Mouse (Mus musculus): ENCODE measurements around the gene Atxn7l3. TPM values are rescaled to one million over a fixed set of nuclear protein-coding genes. Genes with fewer than 3 reads are reported as not detected.

Atxn7l3 gene
- total RNA-seq (2021) (10 to 100 TPM; 19.0 to 21.7 TPM), polyA plus RNA-seq (2012; rRNA removed) (17.4 and 21.2 TPM in 2 replicates)
- long read RNA-seq, transcript Atxn7l3-201 (13 exons, 3,688 nt) = major isoform, 5 of 7 reads
- long read RNA-seq, partial matches to known transcripts = 0 of 7 reads
- long read RNA-seq, other reads (novel, unspliced or antisense) = 2 of 7 reads

GRCm38 (mm10) chr11:102296491-102297472, at the start of gene Atxn7l3:
Gene Atxn7l3, minus strand, starts transcription at chr11:102296631.
- intact Hi-C loops (cut with DNase I) = loop anchor here (1.0 to 2.0 kb wide), 2 partner anchors 20 to 113 kb away; no protein-coding TSS in a partner anchor
- H3K36me3 ChIP-seq (ENCODE audit: control insufficient read depth, insufficient read depth, low read length) = no peaks in the 10 kb centered on the region
- H3K4me3 ChIP-seq = peak within 1 kb of the TSS; percentile 88
- peak within 1 kb of the TSS; percentile 93 for H3K9ac ChIP-seq (ENCODE audit: low read depth, low read length)
- peak within 1 kb of the TSS; percentile 95 for H3K27ac ChIP-seq
- no peaks in the 10 kb centered on the region for H3K27me3 ChIP-seq (ENCODE audit: control insufficient read depth, insufficient read depth, low read length)
- H3K79me2 ChIP-seq (replicated peaks; ENCODE audit: control insufficient read depth, insufficient read depth, low read length) = no peaks in the 10 kb centered on the region
- H3K4me1 ChIP-seq (ENCODE audit: control insufficient read depth, insufficient read depth, low read length) = peaks cover 2% of the 10 kb centered on the region
- TF ChIP-seq CTCF (IDR thresholded peaks at IDR 0.05) (no peak), POLR2A (IDR thresholded peaks at IDR 0.05; ENCODE audit: insufficient read depth, low read depth, low read length) (peak; percentile 91)
- DNase-seq = peak; percentile 98 to 100
- under 1% methylated on average over 78 of the region's 125 CpGs for WGBS

- Histone ChIP-seq H3K9ac (ENCODE audit: low read depth, low read length) (no peak overlapping the region), H3K79me2 (replicated peaks; ENCODE audit: control insufficient read depth, insufficient read depth, low read length) (no peaks in the 10 kb centered on the region), H3K4me3 (no peak overlapping the region), H3K27ac (no peak overlapping the region), H3K36me3 (ENCODE audit: control insufficient read depth, insufficient read depth, low read length) (no peaks in the 10 kb centered on the region), H3K27me3 (ENCODE audit: control insufficient read depth, insufficient read depth, low read length) (no peaks in the 10 kb centered on the region), H3K4me1 (ENCODE audit: control insufficient read depth, insufficient read depth, low read length) (no peaks in the 10 kb centered on the region; the same call in 1 of the 2 replicates)
- intact Hi-C loops (cut with DNase I) = no loop called here
- WGBS = 88% methylated on average over 3 of the region's 3 CpGs
- no peak for DNase-seq
- TF ChIP-seq EP300 (IDR thresholded peaks at IDR 0.05; ENCODE audit: insufficient read depth, low read depth, low read length) (no peak), POLR2A (IDR thresholded peaks at IDR 0.05; ENCODE audit: insufficient read depth, low read depth, low read length) (no peak)
Measured at GRCm38 (mm10) chr11:102344458-102344857, 48.0 kb upstream of the Atxn7l3 start.

GRCm38 (mm10) chr11:102342742-102343141, 46.3 kb upstream of the Atxn7l3 start:
- H3K4me3 ChIP-seq = no peak overlapping the region
- TF ChIP-seq POLR2A (IDR thresholded peaks at IDR 0.05; ENCODE audit: insufficient read depth, low read depth, low read length) (no peak), CTCF (IDR thresholded peaks at IDR 0.05) (no peak), EP300 (IDR thresholded peaks at IDR 0.05; ENCODE audit: insufficient read depth, low read depth, low read length) (no peak)
- H3K79me2 ChIP-seq (replicated peaks; ENCODE audit: control insufficient read depth, insufficient read depth, low read length) = no peaks in the 10 kb centered on the region
- 81% methylated on average over 12 of the region's 12 CpGs for WGBS
- no peak overlapping the region for H3K9ac ChIP-seq (ENCODE audit: low read depth, low read length)
- H3K4me1 ChIP-seq (ENCODE audit: control insufficient read depth, insufficient read depth, low read length) = peaks cover 5% of the 10 kb centered on the region
- H3K27ac ChIP-seq = no peak overlapping the region
- H3K27me3 ChIP-seq (ENCODE audit: control insufficient read depth, insufficient read depth, low read length) = no peaks in the 10 kb centered on the region
- intact Hi-C loops (cut with DNase I) = no loop called here
- no peaks in the 10 kb centered on the region for H3K36me3 ChIP-seq (ENCODE audit: control insufficient read depth, insufficient read depth, low read length)
- DNase-seq = no peak

GRCm38 (mm10) chr11:102341101-102341500, 44.7 kb upstream of the Atxn7l3 start:
- 95% methylated on average over 4 of the region's 4 CpGs for WGBS
- no peak for DNase-seq
- intact Hi-C loops (cut with DNase I) = no loop called here
- no peaks in the 10 kb centered on the region for H3K79me2 ChIP-seq (replicated peaks; ENCODE audit: control insufficient read depth, insufficient read depth, low read length)
- peaks cover 5% of the 10 kb centered on the region for H3K4me1 ChIP-seq (ENCODE audit: control insufficient read depth, insufficient read depth, low read length)
- H3K27ac ChIP-seq = no peak overlapping the region
- no peak overlapping the region for H3K4me3 ChIP-seq
- H3K27me3 ChIP-seq (ENCODE audit: control insufficient read depth, insufficient read depth, low read length) = no peaks in the 10 kb centered on the region
- no peaks in the 10 kb centered on the region for H3K36me3 ChIP-seq (ENCODE audit: control insufficient read depth, insufficient read depth, low read length)
- no peak overlapping the region for H3K9ac ChIP-seq (ENCODE audit: low read depth, low read length)
- TF ChIP-seq CTCF (IDR thresholded peaks at IDR 0.05) (no peak), POLR2A (IDR thresholded peaks at IDR 0.05; ENCODE audit: insufficient read depth, low read depth, low read length) (no peak), EP300 (IDR thresholded peaks at IDR 0.05; ENCODE audit: insufficient read depth, low read depth, low read length) (no peak)

- H3K9ac ChIP-seq (ENCODE audit: low read depth, low read length) = no peak overlapping the region
- no peak for TF ChIP-seq EP300 (IDR thresholded peaks at IDR 0.05; ENCODE audit: insufficient read depth, low read depth, low read length)
- TF ChIP-seq CTCF (IDR thresholded peaks at IDR 0.05) = peak; percentile 53
- H3K27me3 ChIP-seq (ENCODE audit: control insufficient read depth, insufficient read depth, low read length) = no peaks in the 10 kb centered on the region
- intact Hi-C loops (cut with DNase I) = no loop called here
- no peak overlapping the region for H3K27ac ChIP-seq
- H3K79me2 ChIP-seq (replicated peaks; ENCODE audit: control insufficient read depth, insufficient read depth, low read length) = no peaks in the 10 kb centered on the region
- no peaks in the 10 kb centered on the region for H3K36me3 ChIP-seq (ENCODE audit: control insufficient read depth, insufficient read depth, low read length)
- no peak overlapping the region for H3K4me3 ChIP-seq
- H3K4me1 ChIP-seq (ENCODE audit: control insufficient read depth, insufficient read depth, low read length) = peaks cover 11% of the 10 kb centered on the region
- 59% methylated on average over 4 of the region's 4 CpGs for WGBS
- DNase-seq = no peak
Measured at GRCm38 (mm10) chr11:102339624-102340023, 43.2 kb upstream of the Atxn7l3 start.

GRCm38 (mm10) chr11:102339195-102339594, 42.8 kb upstream of the Atxn7l3 start:
- Histone ChIP-seq H3K27me3 (ENCODE audit: control insufficient read depth, insufficient read depth, low read length) (no peaks in the 10 kb centered on the region), H3K9ac (ENCODE audit: low read depth, low read length) (no peak overlapping the region), H3K36me3 (ENCODE audit: control insufficient read depth, insufficient read depth, low read length) (no peaks in the 10 kb centered on the region), H3K4me1 (ENCODE audit: control insufficient read depth, insufficient read depth, low read length) (peaks cover 12% of the 10 kb centered on the region), H3K4me3 (no peak overlapping the region), H3K79me2 (replicated peaks; ENCODE audit: control insufficient read depth, insufficient read depth, low read length) (no peaks in the 10 kb centered on the region), H3K27ac (peak overlapping the region; percentile 80)
- DNase-seq = peak; percentile 33 to 41
- WGBS = 63% methylated on average over 11 of the region's 11 CpGs
- intact Hi-C loops (cut with DNase I) = no loop called here
- TF ChIP-seq CTCF (IDR thresholded peaks at IDR 0.05) = no peak
- TF ChIP-seq EP300 (IDR thresholded peaks at IDR 0.05; ENCODE audit: insufficient read depth, low read depth, low read length) = no peak
- no peak for TF ChIP-seq POLR2A (IDR thresholded peaks at IDR 0.05; ENCODE audit: insufficient read depth, low read depth, low read length)

All from heart, adult 2 months (tissue).